Mouse (Mus musculus) CH12.LX (cell line): ENCODE measurements around the gene Gm10638. TPM values are rescaled to one million over a fixed set of nuclear protein-coding genes. Genes with fewer than 3 reads are reported as not detected.

Experiments used
- DNase-seq: peaks from one replicate; pipeline ENCODE4 v3.0.0-alpha.2; 2013; ENCODE audit errors: extremely low read depth
- H3K27ac ChIP-seq: 2 replicates; pipeline ENCODE4 v1.5.1; 2012; ENCODE audit warnings: low read depth, mild to moderate bottlenecking, control low read depth, moderate library complexity; ENCODE audit not compliant: insufficient read depth
- H3K27me3 ChIP-seq: replicated peaks from 2 replicates; pipeline ENCODE3; 2012; ENCODE audit warnings: inconsistent platforms
- H3K36me3 ChIP-seq, 2 experiments: replicated peaks in 1 of 2; 2 replicates each; pipeline versions ENCODE3 to v1.6.1; 2012; ENCODE audit warnings: inconsistent platforms in 1 of 2, low read length in 1 of 2, mild to moderate bottlenecking in 1 of 2, mixed read lengths in 1 of 2, moderate library complexity in 1 of 2; ENCODE audit not compliant: control insufficient read depth in 1 of 2, insufficient read depth in 1 of 2
- H3K4me1 ChIP-seq, 2 experiments: 2 replicates each; pipeline ENCODE4 v1.6.1; 2012; ENCODE audit warnings: inconsistent platforms in 1 of 2, moderate library complexity in 1 of 2; ENCODE audit not compliant: insufficient read depth in 2 of 2, control insufficient read depth in 1 of 2
- H3K4me2 ChIP-seq: 2 replicates; pipeline ENCODE4 v1.6.1; 2012; ENCODE audit warnings: low read depth, mild to moderate bottlenecking, control low read depth; ENCODE audit not compliant: poor library complexity, insufficient read depth, severe bottlenecking
- H3K4me3 ChIP-seq, 3 experiments: fragments of 150-350 bp in 1 of 3; sonication (generic) in 1 of 3; replicated peaks in 1 of 3; 2 replicates each; pipeline versions ENCODE3 to v1.5.1; 2011 to 2012; ENCODE audit warnings: low read depth in 2 of 3, low read length in 2 of 3, mild to moderate bottlenecking in 2 of 3, moderate library complexity in 2 of 3, control low read depth in 1 of 3, improper control_type of control experiment in 1 of 3, inconsistent platforms in 1 of 3, mixed read lengths in 1 of 3; ENCODE audit not compliant: poor library complexity in 1 of 3
- H3K79me2 ChIP-seq: replicated peaks from 2 replicates; pipeline ENCODE4 v1.6.1; 2012; ENCODE audit warnings: mild to moderate bottlenecking, moderate library complexity; ENCODE audit not compliant: control insufficient read depth, poor library complexity, insufficient read depth, severe bottlenecking; ENCODE audit errors: extremely low read depth
- H3K9ac ChIP-seq: 2 replicates; pipeline ENCODE4 v1.6.1; 2012; ENCODE audit warnings: low read depth, mild to moderate bottlenecking, control low read depth, moderate library complexity; ENCODE audit not compliant: insufficient read depth
- H3K9me3 ChIP-seq: replicated peaks from 2 replicates; pipeline ENCODE3; 2012; ENCODE audit warnings: low read length, inconsistent platforms, mixed read lengths
- CHD1 ChIP-seq: IDR thresholded peaks from 2 replicates; pipeline ENCODE4 v1.6.1; 2012; ENCODE audit warnings: low read depth, low read length, improper control_type of control experiment, inconsistent platforms
- EP300 ChIP-seq: IDR thresholded peaks from 2 replicates; pipeline ENCODE4 v1.6.1; 2011; ENCODE audit warnings: low read length, improper control_type of control experiment
- JUND ChIP-seq: conservative IDR thresholded peaks from 2 replicates; pipeline ENCODE4 v1.6.1; 2011; ENCODE audit warnings: low read depth, low read length, improper control_type of control experiment
- KAT2A ChIP-seq: IDR thresholded peaks from 2 replicates; pipeline ENCODE4 v1.6.1; 2012; ENCODE audit warnings: low read length, improper control_type of control experiment, inconsistent platforms; ENCODE audit not compliant: insufficient replicate concordance
- MAFK ChIP-seq: IDR thresholded peaks from 2 replicates; pipeline ENCODE4 v1.6.1; 2011; ENCODE audit warnings: low read length, improper control_type of control experiment; ENCODE audit not compliant: insufficient replicate concordance
- MYC ChIP-seq: IDR thresholded peaks from 2 replicates; pipeline ENCODE4 v1.6.1; 2011; ENCODE audit warnings: low read depth, mild to moderate bottlenecking, improper control_type of control experiment, low read length
- NRF1 ChIP-seq: IDR thresholded peaks from 2 replicates; pipeline ENCODE4 v1.6.1; 2014; ENCODE audit warnings: low read depth, mild to moderate bottlenecking, inconsistent platforms, low read length, improper control_type of control experiment, moderate library complexity
- POLR2A ChIP-seq: IDR thresholded peaks from 2 replicates; pipeline ENCODE4 v1.6.1; 2011; ENCODE audit warnings: low read depth, mild to moderate bottlenecking, improper control_type of control experiment, low read length
- RCOR1 ChIP-seq: conservative IDR thresholded peaks from 2 replicates; pipeline ENCODE4 v1.6.1; 2012; ENCODE audit warnings: low read depth, mild to moderate bottlenecking, inconsistent platforms, low read length, improper control_type of control experiment
- SIN3A ChIP-seq: IDR thresholded peaks from 2 replicates; pipeline ENCODE4 v1.6.1; 2012; ENCODE audit warnings: low read length, improper control_type of control experiment, inconsistent platforms
- SMC3 ChIP-seq: IDR thresholded peaks from 2 replicates; pipeline ENCODE4 v1.6.1; 2011; ENCODE audit warnings: low read depth, low read length, improper control_type of control experiment
- TBP ChIP-seq: conservative IDR thresholded peaks from 2 replicates; pipeline ENCODE4 v1.6.1; 2011; ENCODE audit warnings: low read depth, low read length, improper control_type of control experiment
- TCF12 ChIP-seq: IDR thresholded peaks from 2 replicates; pipeline ENCODE4 v1.6.1; 2014; ENCODE audit warnings: low read depth, mild to moderate bottlenecking, inconsistent platforms, low read length, improper control_type of control experiment
- UBTF ChIP-seq: IDR thresholded peaks from 2 replicates; pipeline ENCODE4 v1.6.1; 2012; ENCODE audit warnings: low read depth, mild to moderate bottlenecking, inconsistent platforms, low read length, improper control_type of control experiment, moderate library complexity
- USF2 ChIP-seq: conservative IDR thresholded peaks from 2 replicates; pipeline ENCODE4 v1.6.1; 2011; ENCODE audit warnings: low read depth, low read length, improper control_type of control experiment
- ZMIZ1 ChIP-seq: IDR thresholded peaks from 2 replicates; pipeline ENCODE4 v1.6.1; 2012; ENCODE audit warnings: low read depth, mild to moderate bottlenecking, inconsistent platforms, low read length, improper control_type of control experiment
- ZNF384 ChIP-seq: IDR thresholded peaks from 2 replicates; pipeline ENCODE4 v1.6.1; 2012; ENCODE audit warnings: low read depth, low read length, improper control_type of control experiment, inconsistent platforms
- dilution Hi-C: fragments of 300-500 bp; cut with MboI; formaldehyde crosslinking; loops from 2 replicates; pipeline ENCODE4 v1.14.3; 2020; ENCODE audit warnings: low sequenced_read_pairs; ENCODE audit not compliant: extremely low pct_unique_long_range_greater_than_20kb, extremely low pct_ligation_motif_present
- in situ Hi-C: fragments of 300-500 bp; cut with MboI; formaldehyde crosslinking; loops from 3 replicates; pipeline ENCODE4 v1.14.3; 2019; ENCODE audit warnings: low sequenced_read_pairs, low pct_ligation_motif_present, low pct_unique_long_range_greater_than_20kb, mixed read lengths
- polyA plus RNA-seq: library from polyadenylated mRNA; unstranded; fragments of >175 nt; gene quantifications from 2 replicates; pipeline ENCODE4 v1.2.1, GENCODE M21; 2012; ENCODE audit warnings: low read depth; ENCODE audit not compliant: insufficient read length
- total RNA-seq, 2 experiments: library from RNA; depleted of rRNA; stranded (reverse); fragments of 300-350 nt in 1 of 2; fragments of >200 nt in 1 of 2; gene quantifications; 2 replicates each; pipeline ENCODE4 v1.2.3; 2012 to 2014

The Gm10638 gene
- total and polyA plus RNA-seq, 3 experiments, result 0.13 TPM; not detected in 2

DNA sequence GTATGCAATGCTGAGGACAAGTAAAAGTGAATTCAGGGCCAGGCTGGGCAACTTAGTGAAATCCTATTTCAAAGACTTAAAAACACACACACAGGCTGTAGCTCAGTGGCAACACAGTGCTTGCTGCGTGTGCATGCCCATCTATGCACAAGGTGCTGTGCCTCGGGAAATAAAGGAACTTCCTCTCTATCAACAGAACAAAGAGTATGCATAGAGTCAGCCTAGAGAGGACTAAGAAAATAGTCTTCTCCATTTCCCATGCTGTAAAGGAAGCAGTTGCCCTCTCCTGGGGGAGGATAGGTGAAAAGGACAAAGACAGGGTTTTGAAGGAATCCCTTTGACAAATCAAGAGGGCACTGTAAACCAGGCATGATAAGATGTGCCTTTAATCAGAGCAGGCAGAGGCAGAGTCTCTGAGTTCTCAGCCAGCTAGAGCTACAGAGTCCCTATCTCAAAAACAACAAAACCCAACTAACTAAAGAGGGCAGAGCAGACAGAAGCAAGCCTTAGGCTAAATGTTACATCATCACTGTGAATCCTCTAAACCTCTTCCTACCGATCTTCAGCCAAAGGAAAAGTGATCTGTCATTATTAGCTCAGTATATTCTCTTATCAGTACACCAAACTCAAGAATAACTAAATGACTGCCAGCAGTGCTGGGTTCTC lies 9.9 kb upstream of the Gm10638 start:
- H3K27ac ChIP-seq, result no peak overlapping the region
- H3K4me2 ChIP-seq, result no peak overlapping the region
- H3K9ac ChIP-seq, result no peak overlapping the region
- peaks cover 0 to 15% of the 10 kb centered on the region in 2 experiments; a peak in 3 of 4 replicates for H3K4me1 ChIP-seq
- H3K4me3 ChIP-seq, result no peak overlapping the region
- no peaks in the 10 kb centered on the region for H3K36me3 ChIP-seq
- in situ Hi-C loops, result no loop called here
- peaks cover 17% of the 10 kb centered on the region for H3K79me2 ChIP-seq
- DNase-seq, result no peak
- TF ChIP-seq RCOR1, result no peak
- TF ChIP-seq EP300, result no peak
- TF ChIP-seq TCF12, result no peak
- TF ChIP-seq POLR2A, result no peak
- TF ChIP-seq, all 38 proteins: peak for 0
- dilution Hi-C loops, result no loop called here
- no peaks in the 10 kb centered on the region for H3K9me3 ChIP-seq
- no peaks in the 10 kb centered on the region for H3K27me3 ChIP-seq

DNA sequence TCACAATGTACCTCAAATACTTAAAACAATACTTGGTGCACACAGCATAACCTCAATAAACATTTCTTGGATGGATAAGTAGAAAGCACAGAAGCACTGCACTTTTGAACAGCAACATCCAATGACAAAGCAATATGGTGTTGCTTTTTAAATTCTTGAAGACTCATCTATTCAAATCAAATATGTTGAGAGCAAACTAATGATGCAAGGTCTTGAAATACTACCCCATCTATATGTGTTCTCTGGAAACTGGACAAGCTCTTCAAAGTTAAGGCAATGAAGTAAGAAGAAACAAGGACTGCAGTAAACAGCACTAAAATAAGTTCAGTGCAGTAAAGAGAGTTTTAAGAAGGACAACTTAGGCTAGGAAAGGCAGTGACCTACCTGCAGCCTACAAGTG lies 4.6 kb upstream of the Gm10638 start:
- Histone ChIP-seq H3K27me3 (no peaks in the 10 kb centered on the region), H3K9ac (no peak overlapping the region), H3K79me2 (peaks cover 48% of the 10 kb centered on the region), H3K27ac (no peak overlapping the region), H3K4me2 (no peak overlapping the region), H3K36me3 (no peaks in the 10 kb centered on the region), H3K4me1 (peaks cover 10 to 17% of the 10 kb centered on the region in 2 experiments; a peak in 2 of 4 replicates), H3K4me3 (no peak overlapping the region), H3K9me3 (no peaks in the 10 kb centered on the region)
- in situ Hi-C loops, result no loop called here
- TF ChIP-seq MYC, result no peak
- TF ChIP-seq ZMIZ1, result no peak
- TF ChIP-seq ZNF384, result no peak
- no peak for TF ChIP-seq USF2
- TF ChIP-seq SMC3, result no peak
- no peak for TF ChIP-seq TBP
- TF ChIP-seq NRF1, result no peak
- no peak for TF ChIP-seq SIN3A
- no peak for TF ChIP-seq KAT2A
- no peak for TF ChIP-seq JUND
- no peak for TF ChIP-seq UBTF
- TF ChIP-seq MAFK, result no peak
- TF ChIP-seq CHD1, result no peak
- dilution Hi-C loops, result no loop called here
- no peak for DNase-seq
